ENCODE assay signal across 7 mouse cellular contexts in genomic region chr2:43673619-43674018, GRCm38 (mm10).
DNase-seq lines count a peak whose midpoint lies in the region; ATAC-seq and TF ChIP-seq lines count a peak whose summit lies in the region.

No protein-coding gene starts in this region.

- ATAC-seq in Patski, result no peak
- peak; percentile 88 for ATAC-seq in forebrain, embryonic 16.5 days

- peak; percentile 95 for TF ChIP-seq CTCF in Patski (IDR thresholded peaks at IDR 0.05)
- TF ChIP-seq CTCF in left cerebral cortex, adult 2 months (IDR thresholded peaks at IDR 0.05), result no peak; the same call in none of the 2 replicates

- H3K27ac ChIP-seq in forebrain, embryonic 16.5 days (ENCODE audit: low read length), result no peak overlapping the region
- no peak overlapping the region for H3K27ac ChIP-seq in left cerebral cortex, adult 2 months
- H3K27ac ChIP-seq in midbrain, embryonic 10.5 days (replicated peaks), result no peak overlapping the region

- DNase-seq in Patski (ENCODE audit: low read depth, low spot score), result no peak
- DNase-seq in cerebellum, adult 11 months, result peak; percentile 16
- peak; percentile 37 for DNase-seq in hindlimb bud, embryonic 11.5 days (ENCODE audit: extremely low spot score, low read depth, low spot score)
- peak; percentile 59 to 60 for DNase-seq in left cerebral cortex, adult 2 months (ENCODE audit: extremely low spot score in 1 of 2, low spot score in 2 of 2)
- DNase-seq in midbrain, embryonic 10.5 days (ENCODE audit: low spot score), result peak; percentile 62
- DNase-seq in right cerebral cortex, postnatal 36 days (ENCODE audit: low spot score in 2 of 2), result peak; percentile 44 to 53

- intact Hi-C loops in left cerebral cortex, adult 2 months (cut with DNase I), result loop anchor here (2.0 kb wide), 1 partner anchor 229 kb away; no protein-coding TSS in a partner anchor

- H3K9ac ChIP-seq in forebrain, embryonic 16.5 days (replicated peaks; ENCODE audit: low read depth, low read length), result no peak overlapping the region

- H3K36me3 ChIP-seq in forebrain, embryonic 16.5 days (ENCODE audit: control insufficient read depth, insufficient read depth), result no peaks in the 10 kb centered on the region
- no peaks in the 10 kb centered on the region for H3K36me3 ChIP-seq in midbrain, embryonic 10.5 days

- no peaks in the 10 kb centered on the region for H3K9me3 ChIP-seq in forebrain, embryonic 16.5 days (ENCODE audit: control insufficient read depth, low read length)
- no peaks in the 10 kb centered on the region for H3K9me3 ChIP-seq in midbrain, embryonic 10.5 days (replicated peaks)

- no peaks in the 10 kb centered on the region for H3K4me1 ChIP-seq in forebrain, embryonic 16.5 days (replicated peaks; ENCODE audit: control insufficient read depth, insufficient read depth, low read length)
- H3K4me1 ChIP-seq in midbrain, embryonic 10.5 days, result no peaks in the 10 kb centered on the region

- H3K4me2 ChIP-seq in forebrain, embryonic 16.5 days (ENCODE audit: low read length), result no peak overlapping the region

- under 1% methylated on average over 6 of the region's 6 CpGs for WGBS in forebrain, embryonic 16.5 days
- 2% methylated on average over 6 of the region's 6 CpGs for WGBS in midbrain, embryonic 10.5 days

- POLR2A ChIA-PET in Patski (lab: Charles Lee), result no interaction called here

- in situ Hi-C loops in Patski (cut with MboI; ENCODE audit: low pct_unique_long_range_greater_than_20kb), result no loop called here

- CTCF ChIA-PET in Patski (lab: Charles Lee), result no interaction called here

- H3K27me3 ChIP-seq in Patski, result no peaks in the 10 kb centered on the region
- H3K27me3 ChIP-seq in forebrain, embryonic 16.5 days (replicated peaks; ENCODE audit: control insufficient read depth, insufficient read depth, low read length), result no peaks in the 10 kb centered on the region
- H3K27me3 ChIP-seq in midbrain, embryonic 10.5 days (ENCODE audit: low read depth, poor library complexity, severe bottlenecking), result no peaks in the 10 kb centered on the region

- H3K4me3 ChIP-seq in forebrain, embryonic 16.5 days (replicated peaks; ENCODE audit: low read length), result no peak overlapping the region
- H3K4me3 ChIP-seq in left cerebral cortex, adult 2 months, result no peak overlapping the region
- no peak overlapping the region for H3K4me3 ChIP-seq in midbrain, embryonic 10.5 days
